Mouse (Mus musculus): ENCODE measurements around the gene Gm15737.

- no peak for TF ChIP-seq CTCF (IDR thresholded peaks at IDR 0.05; ENCODE audit: control insufficient read depth, insufficient read depth, insufficient replicate concordance, low read depth, low read length)
- TF ChIP-seq POLR2A (IDR thresholded peaks at IDR 0.05; ENCODE audit: control insufficient read depth, low read depth, low read length) = no peak
Measured at GRCm38 (mm10) chr6:92904037-92904436, 34.9 kb downstream of the Gm15737 start.

Measured in testis, adult 2 months (tissue).